Mouse (Mus musculus): ENCODE data around the gene Kif1b. TPM values are rescaled to one million over a fixed set of nuclear protein-coding genes. Genes with fewer than 3 reads are reported as not detected.
"Not testable (repeated sequence)": the region's sequence is repeated elsewhere in the genome, so short reads cannot be mapped to it uniquely, and the experiment has no call there.

The Kif1b gene
- total RNA-seq, 2 experiments from 2014 or later, result 134 to 138 TPM

DNA sequence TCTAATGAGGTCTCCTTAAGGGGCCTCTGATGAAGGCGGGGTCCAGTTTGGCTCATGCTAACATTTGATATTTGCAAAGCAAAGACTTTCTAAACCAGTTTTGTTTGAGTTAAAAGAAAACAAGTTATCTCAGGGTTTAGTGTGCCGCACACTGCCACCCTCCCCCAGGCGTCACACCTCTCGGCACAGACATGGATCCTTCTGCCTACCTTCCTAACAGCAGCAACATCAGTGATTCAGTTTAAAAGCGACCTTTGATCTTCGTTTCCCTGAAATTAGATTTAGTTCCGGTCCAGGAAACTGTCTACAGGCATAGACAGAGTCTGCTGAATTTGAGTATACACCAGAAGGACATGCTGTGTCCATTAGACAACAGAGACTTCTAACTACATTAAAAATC, 129.2 kb downstream of the Kif1b start:
- DNase-seq, result no peak
- intact Hi-C loops (cut with DNase I), result no loop called here

GRCm38 (mm10) chr4:149177046-149177445, 130.4 kb downstream of the Kif1b start:
- no peak for DNase-seq
- intact Hi-C loops (cut with DNase I), result no loop called here

DNA sequence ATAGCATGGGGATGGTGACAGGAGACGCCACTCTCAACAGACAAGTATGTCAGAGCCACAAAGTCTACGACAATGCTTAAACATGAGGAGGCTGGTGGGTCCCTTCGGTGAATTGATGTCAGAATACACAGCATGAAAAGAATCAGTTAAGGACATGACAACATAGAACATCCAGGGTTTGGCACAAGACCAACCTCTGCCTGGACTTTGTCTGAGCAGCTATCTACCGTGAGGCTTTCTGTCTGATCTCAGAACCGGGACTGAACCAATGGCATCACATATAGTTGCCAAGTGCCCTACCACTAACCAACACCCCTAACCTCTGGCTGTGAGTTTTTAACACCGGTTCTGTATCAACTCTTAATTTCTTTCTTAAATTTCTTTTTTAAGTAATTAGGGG, 130.8 kb downstream of the Kif1b start:
- no peak for DNase-seq
- intact Hi-C loops (cut with DNase I), result no loop called here

- intact Hi-C loops (cut with DNase I), result no loop called here
- no peak for DNase-seq
These were observed 133.8 kb downstream of the Kif1b start for GRCm38 (mm10) chr4:149173661-149174060.

DNA sequence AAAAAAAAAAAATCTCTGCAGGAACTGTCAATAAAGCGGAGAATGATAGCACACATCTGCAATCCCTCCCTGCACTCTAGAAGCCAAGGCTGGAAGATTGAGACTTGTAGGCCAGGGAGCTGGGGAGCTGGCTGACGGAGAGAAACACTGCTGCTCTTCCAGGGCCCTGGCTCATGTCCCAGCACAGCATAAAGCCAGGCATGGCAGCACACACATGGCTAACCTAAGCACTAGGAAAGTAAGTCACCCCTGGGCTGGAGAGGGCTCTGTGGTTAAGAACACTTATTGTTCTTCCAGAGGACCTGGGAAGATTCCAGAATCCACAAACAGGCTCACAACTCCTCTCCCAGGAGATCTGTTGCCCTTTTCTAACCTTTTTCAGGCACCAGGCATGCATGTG, 134.8 kb downstream of the Kif1b start:
- peak; percentile 70 for DNase-seq
- intact Hi-C loops (cut with DNase I), result no loop called here

GRCm38 (mm10) chr4:149172083-149172482, 135.4 kb downstream of the Kif1b start:
- peak; percentile 50 to 53 for DNase-seq

GRCm38 (mm10) chr4:149171581-149171981, 135.9 kb downstream of the Kif1b start:
- intact Hi-C loops (cut with DNase I), result no loop called here
- peak in 1 of 2 experiments; percentile 36 for DNase-seq

More at GRCm38 (mm10) chr4:149172083-149172482, 135.4 kb downstream of the Kif1b start:
- intact Hi-C loops (cut with DNase I), result no loop called here

- DNase-seq, result no peak
- intact Hi-C loops (cut with DNase I), result no loop called here
These were observed 137.0 kb downstream of the Kif1b start for GRCm38 (mm10) chr4:149170394-149170931.

DNA sequence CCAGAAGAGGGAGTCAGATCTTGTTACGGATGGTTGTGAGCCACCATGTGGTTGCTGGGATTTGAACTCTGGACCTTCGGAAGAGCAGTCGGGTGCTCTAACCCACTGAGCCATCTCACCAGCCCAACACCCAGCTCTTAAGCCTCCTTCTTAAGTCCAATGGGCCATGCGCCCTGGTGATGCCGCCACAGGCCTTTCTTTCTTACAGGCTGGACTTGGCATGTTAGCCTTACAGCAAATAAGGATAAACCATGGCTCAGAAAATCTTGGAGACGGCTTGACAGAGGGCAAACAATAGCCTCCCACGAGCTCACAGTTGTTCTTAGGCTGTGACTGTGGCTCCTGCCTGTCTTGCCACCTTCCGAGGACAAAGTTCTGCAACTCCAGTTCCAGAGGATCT, 137.6 kb downstream of the Kif1b start:
- DNase-seq; intact Hi-C loops (cut with DNase I): not testable (repeated sequence)

DNA sequence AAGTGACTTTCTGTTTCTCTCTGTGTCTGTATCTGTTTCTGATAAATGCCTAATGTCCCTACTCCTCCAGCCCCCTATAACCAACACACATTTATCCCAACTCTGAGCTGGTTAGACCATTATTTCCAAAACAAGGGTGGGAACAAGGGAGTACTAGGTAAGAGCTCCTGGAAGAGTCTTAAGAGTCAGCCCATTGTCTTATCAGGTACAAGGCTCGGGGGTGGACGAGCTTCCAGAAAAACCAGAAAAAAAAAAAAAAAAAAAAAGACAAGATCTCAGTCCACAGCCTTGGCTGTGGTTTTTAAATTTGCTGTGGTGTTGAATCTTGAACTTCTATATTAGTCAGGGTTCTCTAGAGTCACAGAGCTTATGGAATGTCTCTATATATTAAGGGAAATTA, 139.5 kb downstream of the Kif1b start:
- DNase-seq, result no peak
- intact Hi-C loops (cut with DNase I), result no loop called here

- DNase-seq, result peak; percentile 30 to 41
- intact Hi-C loops (cut with DNase I), result no loop called here
These were observed 140.4 kb downstream of the Kif1b start for GRCm38 (mm10) chr4:149166957-149167611.

- intact Hi-C loops (cut with DNase I), result no loop called here
These were observed 141.1 kb downstream of the Kif1b start, which contains the start of gene Pgd for GRCm38 (mm10) chr4:149166215-149166946. TSS of gene Pgd (minus strand) at chr4:149166771.

GRCm38 (mm10) chr4:149164150-149164549, 143.3 kb downstream of the Kif1b start:
- DNase-seq, result no peak
- intact Hi-C loops (cut with DNase I), result no loop called here

More at GRCm38 (mm10) chr4:149166215-149166946, 141.1 kb downstream of the Kif1b start, which contains the start of gene Pgd:
- DNase-seq, result peak; percentile 96

- DNase-seq, result no peak
- intact Hi-C loops (cut with DNase I), result no loop called here
These were observed 144.3 kb downstream of the Kif1b start for GRCm38 (mm10) chr4:149163196-149163595.

DNA sequence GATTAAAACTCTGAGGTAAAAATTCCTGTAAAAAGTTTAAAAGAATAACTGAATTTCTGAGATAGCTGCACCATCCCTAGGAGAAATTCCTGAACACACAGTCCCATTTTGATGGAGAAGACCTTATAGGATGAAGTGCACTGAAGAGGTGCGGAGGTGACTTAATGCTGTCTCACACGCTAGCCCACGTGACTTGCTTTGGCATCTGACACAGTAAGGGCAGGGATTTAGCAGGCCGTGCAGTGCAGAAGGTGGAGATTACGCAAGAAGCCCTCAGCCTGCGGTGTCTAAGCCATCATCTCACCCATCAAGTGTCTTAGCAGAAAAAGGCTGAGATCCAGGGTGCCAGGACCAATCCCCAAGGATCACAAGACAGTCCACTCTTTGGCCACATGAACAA, 146.3 kb downstream of the Kif1b start:
- DNase-seq, result no peak
- intact Hi-C loops (cut with DNase I), result no loop called here

DNA sequence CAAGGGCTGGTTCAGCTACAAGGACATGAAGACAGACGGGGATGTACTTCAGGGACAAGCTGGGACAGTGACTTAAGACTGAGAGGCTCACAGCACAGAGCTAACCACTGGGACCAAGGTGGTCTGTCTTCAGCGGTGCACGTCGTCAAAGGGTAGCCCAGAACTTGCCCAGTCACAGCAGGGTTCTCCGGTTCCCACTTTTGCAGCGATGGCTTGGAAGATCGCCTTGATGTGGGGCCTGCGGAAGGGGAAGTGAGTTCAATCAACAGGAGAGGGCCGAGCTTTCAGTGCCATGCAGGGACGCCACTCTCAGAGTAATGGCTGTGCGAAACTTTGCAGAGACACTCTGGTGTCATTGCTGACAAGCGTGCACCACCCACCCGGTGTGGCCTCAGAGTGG, 147.6 kb downstream of the Kif1b start:
- DNase-seq, result no peak
- intact Hi-C loops (cut with DNase I), result no loop called here

DNA sequence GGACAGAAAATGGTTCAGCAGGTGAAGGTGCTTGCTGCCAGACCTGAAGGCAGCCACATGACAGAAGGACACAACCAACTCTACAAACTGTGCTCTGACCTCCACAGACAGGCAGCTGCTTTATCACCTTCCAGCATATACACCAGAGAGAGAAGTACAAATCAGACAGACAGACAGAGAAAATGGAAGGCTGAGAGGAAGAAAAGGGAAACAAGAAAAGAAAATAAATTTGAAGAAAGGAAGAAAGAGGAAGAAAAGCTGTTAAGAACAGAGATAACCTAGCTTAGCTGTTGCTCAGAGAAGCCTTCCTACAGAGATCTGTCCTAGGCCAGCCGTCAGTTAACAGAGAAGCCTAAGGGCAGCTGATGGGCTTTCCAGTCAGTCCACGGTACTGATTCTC, 148.3 kb downstream of the Kif1b start:
- intact Hi-C loops (cut with DNase I), result no loop called here

GRCm38 (mm10) chr4:149157415-149157973, 150.0 kb downstream of the Kif1b start:
- intact Hi-C loops (cut with DNase I), result no loop called here
- DNase-seq, result no peak

More for the DNA sequence above, 148.3 kb downstream of the Kif1b start:
- no peak for DNase-seq

DNA sequence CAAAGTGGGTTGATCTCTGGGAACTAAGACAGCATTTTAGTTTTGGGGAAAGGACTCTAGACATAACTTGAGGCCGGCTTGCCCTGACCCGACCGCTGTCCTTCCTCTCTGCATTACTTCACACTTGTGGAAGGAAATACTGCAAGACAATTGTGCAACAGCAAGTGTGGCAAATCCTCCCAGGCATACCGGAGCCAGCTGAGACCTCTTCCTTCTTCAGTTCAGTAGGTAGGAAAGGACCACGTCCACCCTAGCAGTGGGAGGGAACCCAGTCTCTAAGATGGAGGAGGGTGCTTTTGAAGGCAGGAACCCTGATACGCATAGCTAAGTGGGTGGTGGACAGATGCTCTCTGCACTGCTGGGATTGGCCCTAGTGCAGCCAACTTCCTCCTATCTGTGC, 151.8 kb downstream of the Kif1b start:
- intact Hi-C loops (cut with DNase I), result no loop called here
- DNase-seq, result no peak

DNA sequence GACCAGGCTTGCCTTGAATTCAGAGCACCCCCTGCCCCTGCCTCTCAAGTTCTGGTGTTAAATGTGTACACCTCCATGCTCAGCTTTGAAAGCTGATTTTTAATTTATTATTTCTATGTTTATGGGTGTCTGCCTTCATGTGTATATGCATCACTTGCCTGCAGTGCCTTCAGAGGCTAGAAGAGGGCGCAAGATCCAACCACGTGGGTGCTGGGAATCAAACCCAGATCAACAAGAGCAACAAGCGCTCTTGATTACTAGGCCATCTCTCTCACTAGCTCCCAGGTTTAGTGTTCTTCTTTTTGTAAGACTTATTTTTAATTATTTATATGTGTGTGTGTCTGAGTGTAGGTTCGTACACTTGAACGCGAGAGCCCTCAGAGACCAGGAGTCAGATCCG, 152.6 kb downstream of the Kif1b start:
- DNase-seq, result no peak
- intact Hi-C loops (cut with DNase I), result no loop called here

DNA sequence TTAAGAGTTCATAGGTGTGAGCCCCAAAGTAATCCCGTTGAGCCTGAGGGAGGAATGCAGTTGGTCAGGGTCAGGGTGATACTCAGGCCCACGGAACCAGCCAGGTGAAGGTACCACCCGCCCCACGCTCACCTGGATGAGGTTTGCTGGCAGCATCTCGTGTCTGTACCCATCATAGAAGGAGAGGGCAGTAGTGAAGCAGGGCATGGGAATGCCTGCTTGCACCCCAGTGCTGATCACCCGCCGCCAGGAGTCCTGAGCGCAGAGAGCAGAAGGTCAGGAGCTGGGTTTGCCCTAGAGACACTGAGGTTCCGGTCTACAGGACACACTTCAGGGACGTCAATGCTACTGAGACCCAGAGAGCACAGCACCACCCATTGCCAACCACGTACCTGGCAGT, 156.8 kb downstream of the Kif1b start:
- intact Hi-C loops (cut with DNase I), result no loop called here
- DNase-seq, result no peak
